Mouse (Mus musculus): ENCODE data around the gene Tcp10a.
"Not testable (repeated sequence)": the region's sequence is repeated elsewhere in the genome, so short reads cannot be mapped to it uniquely, and the experiment has no call there.

Tcp10a gene

DNA sequence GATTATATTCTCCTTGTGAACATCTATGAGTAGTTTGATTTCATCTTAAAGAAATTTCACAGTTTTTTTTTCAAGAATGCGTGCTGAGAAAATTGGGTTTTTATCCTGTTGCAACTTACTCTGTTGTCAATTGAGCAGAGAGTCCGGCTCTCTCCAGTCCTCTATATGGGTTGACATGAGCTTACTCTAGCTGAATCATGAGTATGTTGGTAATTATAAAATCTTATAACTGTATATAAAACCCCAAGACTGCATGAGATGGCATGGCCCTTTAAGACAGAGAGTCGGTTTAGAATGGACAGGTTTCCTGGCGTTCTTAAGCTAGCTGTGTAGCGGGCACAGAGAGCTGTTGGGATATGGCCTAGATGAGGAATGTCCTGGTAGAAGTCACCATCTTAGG, at the start of gene Tcp10a:
Tcp10a (plus strand) TSS at position 301 of the 400 bp plus-strand sequence.
- not testable (repeated sequence) for DNase-seq

DNA sequence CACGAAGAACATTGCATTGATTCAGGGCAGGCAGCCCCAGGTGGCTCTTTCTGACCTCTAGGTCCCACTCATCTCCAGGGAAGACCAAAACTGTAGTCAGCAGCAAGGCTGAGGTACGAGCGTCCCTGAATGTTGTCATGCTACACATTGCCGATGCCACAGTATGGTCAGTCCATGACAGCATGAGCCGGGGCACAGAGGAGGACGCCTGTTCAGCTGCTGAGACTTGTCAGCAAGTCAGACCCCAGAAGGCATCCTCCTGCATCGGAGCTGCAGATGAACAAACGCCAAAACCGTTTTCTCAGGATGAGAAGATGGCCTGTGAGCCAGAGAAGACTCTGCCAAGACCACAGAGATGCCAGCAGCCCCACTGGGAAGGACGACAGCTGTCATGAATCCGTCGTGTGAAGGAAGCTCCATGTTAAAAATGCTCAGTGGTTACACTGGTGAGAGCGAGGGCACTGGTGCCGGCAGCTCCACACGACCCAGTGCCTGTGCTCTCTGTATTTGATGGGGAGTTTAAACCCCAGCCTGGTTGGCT, 45.7 kb upstream of the Tcp10a start:
- DNase-seq, result no peak

DNA sequence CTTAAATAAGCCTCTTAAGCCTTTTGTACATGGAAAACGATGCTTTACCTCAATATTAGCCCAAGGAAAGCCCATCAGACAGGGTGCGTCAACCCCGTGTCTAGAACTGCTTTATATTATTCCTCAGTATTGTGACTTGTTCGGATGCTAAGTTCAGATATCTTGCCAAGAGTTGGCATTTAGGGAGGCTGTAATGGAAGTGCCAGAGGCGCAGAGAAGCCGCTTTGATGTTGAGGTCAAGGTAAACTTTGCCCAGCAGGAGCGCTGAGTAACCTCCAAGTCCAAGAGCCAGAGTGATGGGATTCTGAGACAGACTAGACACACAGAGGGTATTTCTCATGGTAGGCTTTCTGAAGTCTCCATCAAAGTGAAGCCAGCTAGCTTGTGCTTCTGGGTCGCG, 45.2 kb upstream of the Tcp10a start:
- DNase-seq, result no peak

DNA sequence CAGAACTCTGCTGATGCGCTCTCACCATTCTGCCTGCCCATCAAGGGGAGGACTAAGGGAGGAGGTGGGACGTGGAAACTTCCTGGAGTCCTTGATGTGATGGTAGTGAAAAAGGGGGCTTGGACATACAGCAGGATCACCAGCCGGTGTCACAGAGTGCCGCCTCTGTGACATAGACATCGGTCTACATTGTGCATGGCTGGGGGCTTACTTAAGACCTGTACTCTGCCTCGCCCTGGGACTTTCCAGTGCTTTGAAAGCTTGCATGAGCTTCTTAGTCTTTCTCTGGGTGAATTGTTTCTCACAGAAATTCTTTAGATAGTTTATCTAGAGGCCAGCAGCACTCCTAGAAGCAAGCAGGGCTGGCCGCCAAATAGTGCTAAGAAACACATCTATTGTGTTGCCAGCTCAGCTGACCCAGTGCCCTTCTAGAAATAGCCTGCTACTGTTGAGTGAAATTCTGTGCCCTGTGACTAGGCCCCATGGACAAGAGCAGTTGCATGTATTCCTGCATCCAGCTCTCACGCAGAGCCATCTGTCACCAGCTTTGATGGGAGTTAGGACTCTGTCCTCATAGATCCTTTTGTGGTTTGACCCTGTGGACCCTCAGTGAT, 40.0 kb upstream of the Tcp10a start:
- DNase-seq, result no peak

DNA sequence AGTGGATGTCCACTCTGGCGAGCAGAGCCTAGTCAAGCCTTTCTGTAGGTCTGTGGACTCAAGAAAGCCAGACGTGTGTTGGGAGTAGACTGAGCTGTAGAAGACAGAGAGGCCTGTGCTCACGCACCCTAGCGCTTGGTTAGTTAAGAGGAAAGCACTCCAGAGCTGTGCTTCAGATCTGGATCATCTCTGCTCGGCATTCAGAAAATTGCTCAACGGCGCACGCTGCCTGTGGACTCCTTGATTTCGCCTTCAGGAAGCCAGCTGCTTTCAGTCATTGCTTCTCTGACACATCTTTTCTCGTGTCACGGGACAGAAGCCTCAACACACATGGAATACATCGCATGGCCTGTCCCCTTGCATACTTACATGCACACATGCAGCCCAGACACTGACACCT, 39.2 kb upstream of the Tcp10a start:
- no peak for DNase-seq

DNA sequence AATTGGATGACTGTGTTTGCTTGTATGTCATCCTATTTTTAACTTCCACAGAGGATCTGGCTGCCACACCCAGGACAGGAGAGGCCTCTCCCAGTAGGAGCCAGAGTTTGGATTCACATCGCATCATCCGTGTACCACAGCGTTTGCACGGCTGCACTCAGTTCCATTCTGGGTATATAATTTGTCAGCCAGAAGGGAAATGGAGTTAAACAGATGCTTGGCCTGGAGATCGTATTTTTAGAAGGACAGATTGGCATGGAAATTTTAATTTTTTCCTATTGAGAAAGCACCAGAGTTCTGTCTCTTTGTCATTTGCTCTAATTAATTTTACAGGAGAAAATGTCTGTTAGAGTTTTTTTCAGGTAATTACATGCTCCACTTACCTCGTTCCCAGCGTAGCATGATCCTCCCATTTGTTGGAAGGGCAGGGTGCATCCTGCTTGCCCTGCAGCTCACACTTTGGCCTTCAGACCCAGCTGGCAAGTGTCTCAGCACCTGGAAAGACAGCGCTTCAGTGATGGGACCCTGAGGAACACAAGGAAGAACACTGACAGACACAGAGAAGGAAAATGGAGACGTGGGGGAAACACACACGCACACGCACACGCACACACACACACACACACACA, 37.9 kb upstream of the Tcp10a start:
- no peak for DNase-seq

DNA sequence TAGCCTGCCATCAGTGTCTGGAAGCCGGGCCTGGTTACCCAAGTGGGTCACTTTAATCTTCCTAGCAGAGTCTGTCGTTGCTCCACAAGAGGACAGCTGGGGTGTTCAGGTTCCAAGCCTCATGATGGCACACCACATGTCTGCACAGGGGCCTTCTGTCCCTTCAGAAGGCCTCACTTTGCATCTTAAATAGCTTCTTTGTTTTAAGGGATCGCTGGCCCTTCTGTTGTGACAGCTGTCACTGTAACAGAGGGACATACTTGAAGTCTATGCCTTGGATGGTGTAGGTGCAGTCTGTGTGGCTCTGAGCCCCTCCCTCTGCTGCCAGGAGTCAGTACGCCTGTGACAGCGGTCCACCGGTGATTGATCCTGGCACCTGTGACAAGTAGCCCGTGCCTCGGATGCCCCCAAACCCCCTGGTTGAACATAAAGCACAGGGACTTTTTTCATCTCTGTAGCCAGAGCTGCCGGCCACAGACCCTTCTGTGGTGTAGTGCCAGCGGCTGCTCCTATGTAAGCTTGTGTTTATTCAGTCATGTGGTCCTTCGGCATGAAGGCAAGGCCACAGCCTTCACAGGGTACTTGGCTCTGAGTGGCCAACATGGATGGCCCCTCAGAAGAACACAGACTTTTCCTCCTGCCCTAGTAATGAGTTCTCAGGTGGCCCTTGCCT, 32.3 kb upstream of the Tcp10a start:
- no peak for DNase-seq

DNA sequence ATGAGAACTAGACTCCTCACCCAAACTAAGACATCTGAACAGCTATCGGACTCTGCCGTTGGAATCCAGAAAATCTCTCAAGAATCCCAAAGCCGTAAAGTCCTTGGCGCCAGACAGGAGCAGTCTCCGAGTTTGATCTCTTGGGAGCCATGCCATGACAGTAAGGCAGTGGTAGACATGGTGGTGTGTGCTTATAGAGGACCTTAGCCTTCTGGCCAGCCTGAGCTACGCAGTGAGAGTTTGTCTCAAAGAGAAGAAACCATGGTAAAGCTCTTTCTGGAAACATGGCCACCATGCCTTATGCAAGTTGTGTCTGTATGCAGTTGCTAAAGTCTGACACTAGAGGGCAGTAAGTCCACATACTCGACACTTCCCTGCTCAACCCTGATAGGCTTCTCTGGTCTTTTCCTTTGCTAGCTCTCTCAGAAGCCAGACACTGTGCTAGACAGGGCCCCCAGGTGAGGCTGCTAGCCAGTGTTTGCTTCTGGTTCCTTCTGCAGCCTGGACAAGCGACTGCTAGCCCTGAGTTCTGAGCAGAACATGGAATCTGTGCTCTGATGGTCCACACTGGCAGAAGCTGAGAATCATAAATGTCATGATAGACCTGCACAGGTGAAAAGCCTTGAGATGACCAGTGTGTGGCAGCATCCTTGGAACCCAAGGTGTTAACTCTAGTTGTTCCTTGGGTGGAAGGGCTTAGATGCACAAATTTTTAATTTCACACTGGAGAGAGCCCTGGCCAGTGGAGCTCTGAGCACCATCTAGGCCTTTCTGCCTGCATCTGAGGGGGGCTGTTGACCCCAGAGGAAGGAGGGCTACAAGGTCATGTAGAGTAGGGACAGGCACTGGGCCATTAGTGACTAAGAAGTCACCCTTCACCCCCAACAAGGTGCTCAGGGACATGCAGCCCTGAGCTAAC, 17.9 kb upstream of the Tcp10a start:
- DNase-seq, result peak; percentile 24

DNA sequence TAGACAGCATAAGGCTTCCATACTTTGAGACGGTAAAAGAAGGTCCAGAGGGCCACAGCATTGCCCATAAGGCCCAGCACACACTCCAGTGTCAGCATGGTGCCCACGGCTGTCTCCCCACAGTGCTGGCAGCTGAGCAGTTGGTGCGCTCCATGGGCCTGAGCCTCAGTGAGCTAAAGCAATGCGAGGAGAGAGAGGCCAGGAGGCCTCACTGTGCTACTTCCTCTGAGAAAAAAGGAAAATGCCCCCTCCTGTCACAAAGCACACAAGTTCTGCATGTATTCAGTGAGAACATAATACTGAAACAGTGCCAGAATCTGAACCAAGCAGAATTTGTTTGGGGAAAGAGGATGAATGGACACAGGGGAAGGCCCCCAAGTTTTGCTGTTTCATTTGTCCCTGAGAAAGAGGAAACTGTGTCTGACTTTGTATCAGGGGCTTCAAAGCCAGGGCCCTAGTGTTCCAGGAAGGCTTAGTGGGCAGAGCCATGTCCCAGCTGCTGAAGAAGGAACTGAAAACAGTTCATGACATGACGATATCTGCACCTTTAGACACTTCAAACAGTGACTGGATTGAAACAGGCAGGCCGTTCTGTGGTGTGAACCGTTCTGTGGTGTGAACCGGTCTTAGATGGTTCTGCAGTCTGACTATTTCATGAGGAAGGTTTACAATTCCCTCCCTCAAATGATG, 8.6 kb upstream of the Tcp10a start:
- DNase-seq, result not testable (repeated sequence)

DNA sequence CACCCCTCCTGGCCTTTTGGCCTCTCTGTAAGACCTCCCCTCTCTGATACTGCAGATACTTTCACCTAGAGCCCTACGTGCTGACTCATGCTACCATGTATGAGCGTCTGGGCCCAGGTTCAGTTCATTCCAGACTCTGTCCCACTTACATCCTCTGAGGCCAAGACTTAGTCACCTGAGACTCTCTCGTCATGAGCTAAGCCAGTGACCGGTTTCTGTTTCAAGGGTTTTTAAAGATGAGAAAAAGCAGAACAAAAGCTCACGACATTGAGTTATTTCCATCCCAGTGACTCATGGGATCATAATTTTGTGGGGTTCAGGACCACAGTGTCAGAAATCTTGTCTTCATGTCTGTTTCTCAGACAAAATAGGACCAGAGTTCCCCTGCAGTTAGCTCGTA, 4.7 kb upstream of the Tcp10a start:
- DNase-seq, result not testable (repeated sequence)

DNA sequence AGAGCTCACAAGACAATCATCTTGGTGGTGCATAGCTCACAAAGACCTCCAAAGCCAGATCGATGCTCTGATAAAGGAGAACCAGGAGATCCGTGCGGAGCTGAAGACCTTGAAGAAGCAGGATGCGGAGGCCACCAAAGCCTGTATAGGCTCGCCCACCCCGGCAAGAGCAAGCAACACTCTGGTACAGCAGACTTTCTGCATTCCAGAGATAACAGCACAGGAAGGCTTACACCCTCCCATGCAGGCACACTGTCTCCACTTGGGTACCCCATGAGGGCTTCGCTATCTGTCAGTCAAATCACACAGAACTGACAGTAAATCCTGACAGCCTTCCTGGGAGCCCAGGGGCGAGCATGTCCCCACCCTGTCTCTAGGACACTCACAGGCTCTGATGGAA, 2.0 kb downstream of the Tcp10a start:
- not testable (repeated sequence) for DNase-seq

DNA sequence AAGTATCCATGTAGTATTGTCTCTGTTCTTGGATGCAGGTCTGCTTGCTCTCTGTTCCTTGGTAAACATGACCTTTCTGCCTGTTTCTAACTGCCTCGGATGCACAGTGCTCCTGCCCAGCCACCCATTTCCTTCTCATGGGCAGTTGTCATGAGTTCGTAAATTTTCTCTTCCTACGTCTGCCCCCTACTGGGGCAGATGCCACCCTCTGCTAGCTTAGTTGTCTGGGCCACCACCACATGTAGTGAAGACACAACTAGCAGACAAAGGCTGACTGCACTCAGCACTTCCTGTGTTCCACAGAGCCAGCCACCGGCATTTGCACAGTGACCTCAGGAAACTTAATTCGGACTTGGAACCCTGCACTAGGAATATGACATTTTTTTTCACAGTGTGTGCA, 8.3 kb downstream of the Tcp10a start:
- not testable (repeated sequence) for DNase-seq

DNA sequence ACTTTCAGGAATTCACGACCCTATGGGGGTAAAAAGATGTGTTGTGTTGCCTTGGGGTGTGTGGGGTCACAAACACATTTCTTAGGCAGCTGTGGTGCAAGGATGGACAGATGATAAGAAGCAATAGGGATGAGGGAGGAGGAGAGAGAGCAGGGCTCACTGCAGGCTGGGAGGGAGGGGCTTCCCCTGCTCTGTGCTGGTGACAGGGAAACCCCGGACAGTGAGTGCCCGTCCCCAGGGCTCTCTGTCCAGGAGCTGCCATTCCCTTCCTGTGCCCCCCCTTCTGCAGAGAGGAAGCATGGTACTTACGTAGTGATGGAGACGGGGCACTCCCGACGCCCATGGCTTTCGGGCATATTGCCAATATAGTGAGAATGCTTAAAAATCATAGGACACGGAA, 12.9 kb downstream of the Tcp10a start:
- not testable (repeated sequence) for DNase-seq

DNA sequence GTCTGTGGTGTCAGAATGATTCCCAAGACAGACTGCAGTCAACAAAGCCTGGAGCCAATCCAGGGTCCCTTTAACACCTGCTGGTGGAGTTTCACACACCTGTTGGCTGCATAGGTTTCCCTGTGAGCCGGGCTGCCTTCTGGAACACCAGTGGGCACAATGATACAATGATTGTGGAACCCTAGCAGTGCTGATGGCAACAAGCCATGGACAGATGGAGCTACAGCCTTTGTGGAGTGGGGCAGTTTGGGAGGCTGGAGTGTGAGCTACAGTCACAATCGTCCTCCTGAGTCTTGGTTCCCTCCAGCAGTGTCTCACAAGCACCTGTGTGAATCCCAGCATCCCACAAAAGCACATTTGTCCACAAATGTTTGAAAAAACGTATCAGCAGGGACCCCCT, 24.3 kb downstream of the Tcp10a start:
- not testable (repeated sequence) for DNase-seq

DNA sequence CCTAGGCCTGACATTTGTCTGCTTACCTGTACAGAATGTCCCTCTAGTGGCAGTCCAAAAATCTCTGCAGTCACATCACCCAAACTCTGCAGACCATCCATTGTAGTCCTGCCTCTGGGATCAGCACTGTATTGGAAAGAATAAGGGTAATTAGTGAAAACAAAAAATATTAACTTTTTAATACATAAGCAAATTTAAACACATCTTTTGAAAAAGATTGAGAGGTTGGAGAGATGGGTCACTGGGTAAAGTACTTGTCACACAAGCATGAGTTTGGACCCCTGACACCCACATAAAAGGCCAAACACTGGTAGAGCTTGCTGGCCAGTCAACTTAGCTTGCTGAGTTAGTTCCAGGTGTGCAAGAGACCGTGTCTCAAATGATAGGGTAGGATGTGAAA, 28.1 kb downstream of the Tcp10a start, which contains the start of gene Ttll2:
Ttll2 (minus strand) TSS at position 101 of the 400 bp plus-strand sequence.
- not testable (repeated sequence) for DNase-seq

DNA sequence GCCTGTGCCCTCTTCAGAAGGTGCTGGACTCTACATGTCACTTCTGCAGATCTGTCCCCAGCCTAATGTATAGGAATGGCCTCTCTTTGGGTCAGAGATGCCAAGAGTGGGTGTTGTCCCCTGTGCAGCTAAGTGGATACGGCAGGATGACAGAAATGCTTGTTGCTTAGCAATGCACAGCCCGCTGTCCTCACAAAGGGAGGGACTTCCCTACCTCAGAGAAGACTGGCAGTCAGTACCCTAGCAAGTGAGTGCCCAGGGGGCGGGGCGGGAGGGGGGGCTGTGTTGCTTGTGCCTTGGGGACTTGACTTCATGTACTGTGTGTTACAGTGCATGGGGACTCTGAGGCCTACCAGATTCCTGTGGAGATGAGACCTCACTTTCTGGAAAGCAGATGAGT, 35.4 kb downstream of the Tcp10a start:
- DNase-seq, result not testable (repeated sequence)

DNA sequence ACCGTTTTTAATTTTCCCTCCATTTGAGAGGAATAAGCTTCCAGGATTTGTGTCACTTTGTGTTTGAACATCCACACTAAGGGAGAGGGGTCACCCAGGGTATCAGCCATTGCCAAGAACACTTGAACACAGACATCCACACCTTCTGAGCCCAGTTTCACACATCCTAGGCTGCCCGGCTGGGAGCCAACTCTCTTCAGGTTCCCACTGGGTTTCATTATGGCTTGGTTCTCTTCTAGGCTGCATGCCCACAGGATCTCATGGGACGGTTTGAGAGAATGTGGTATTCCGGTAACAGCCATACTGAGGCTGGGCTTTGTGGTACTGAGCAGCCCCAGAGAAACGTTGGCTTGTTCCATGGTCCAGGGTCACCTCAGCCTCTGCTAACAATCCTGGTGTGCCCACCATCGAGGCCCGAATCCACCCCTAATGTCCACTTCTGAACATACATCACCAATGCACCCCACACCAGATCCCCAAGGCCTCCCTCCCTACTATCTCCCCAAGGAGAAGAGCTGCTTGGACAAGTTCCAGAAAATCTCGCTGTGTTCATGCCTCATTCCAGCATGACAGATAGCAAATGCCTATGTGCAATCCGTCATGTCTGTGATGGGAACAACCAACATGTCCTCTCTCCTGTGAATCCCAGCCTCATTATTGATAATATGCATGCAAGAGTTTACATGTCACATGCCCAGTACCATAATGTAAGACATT, 36.5 kb downstream of the Tcp10a start:
- DNase-seq, result not testable (repeated sequence)

DNA sequence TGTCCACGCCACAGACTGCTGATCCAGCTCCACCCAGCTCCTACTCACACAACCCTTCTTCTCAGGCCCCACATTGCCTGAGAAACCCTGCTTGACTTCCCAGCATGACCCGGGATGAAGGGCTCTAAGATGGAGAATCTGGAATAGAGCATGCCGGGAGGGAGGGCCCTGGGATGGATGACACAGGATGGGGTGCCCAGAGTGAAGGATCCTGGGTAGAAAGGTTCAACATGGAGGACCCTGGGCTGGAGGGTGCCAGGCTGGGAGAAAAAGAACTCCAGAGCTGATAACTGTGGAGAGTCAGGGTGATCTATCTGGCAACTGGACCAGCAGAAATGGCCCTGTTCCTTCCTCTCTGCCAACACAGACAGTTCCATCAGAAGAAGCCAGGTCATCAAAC, 41.2 kb downstream of the Tcp10a start:
- not testable (repeated sequence) for DNase-seq

DNA sequence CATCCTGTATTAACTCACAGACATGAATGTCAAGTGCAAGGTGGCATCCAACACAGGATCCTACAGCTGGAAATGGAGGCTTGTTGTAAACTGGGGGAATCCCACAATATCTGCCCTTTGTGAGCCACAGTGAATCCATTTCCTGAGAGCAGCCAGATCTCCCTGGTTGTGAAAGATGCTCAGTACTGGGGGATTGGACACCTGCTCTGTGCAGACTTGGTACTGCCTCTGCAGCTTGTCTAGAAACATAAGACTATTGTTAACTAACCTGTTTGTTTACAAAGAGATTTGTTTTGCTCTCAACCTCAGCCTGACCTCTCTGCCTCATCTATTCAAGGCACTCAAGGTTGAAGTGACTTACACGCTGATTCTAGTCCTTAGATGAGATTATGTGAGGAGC, 41.8 kb downstream of the Tcp10a start:
- not testable (repeated sequence) for DNase-seq

DNA sequence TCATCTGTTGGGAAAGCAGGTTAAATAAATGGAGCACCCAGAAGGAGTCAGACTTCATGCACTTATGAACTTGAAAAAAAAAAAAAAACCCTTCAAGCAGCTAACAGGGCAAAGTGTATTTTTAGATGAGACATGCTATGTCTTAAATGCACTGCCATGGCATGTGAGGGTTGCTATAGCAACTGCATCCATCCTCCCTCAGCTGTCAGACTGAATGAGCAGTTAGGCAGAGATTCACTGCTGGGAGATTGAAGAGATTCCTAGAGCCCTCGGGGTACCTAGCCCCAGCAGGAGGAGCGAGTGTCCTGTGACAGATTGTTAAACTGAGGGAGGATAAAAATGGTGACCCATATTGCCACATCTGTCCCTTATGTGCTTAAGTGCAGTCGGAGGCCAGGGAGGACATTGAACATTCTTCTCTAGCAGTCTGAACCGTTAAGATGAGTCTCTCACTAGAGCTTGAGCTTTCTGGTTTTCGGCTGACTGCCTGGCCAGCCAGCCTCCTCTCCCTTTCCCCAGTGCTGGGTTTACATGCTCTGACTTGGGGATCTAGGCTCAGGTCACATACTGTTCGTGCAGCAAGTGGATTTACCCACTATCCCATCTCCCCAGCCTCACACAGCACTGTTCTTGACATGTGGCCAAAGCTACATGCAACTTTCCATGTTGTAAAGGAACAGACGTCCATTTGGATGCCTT, 42.4 kb downstream of the Tcp10a start:
- DNase-seq, result not testable (repeated sequence)

DNA sequence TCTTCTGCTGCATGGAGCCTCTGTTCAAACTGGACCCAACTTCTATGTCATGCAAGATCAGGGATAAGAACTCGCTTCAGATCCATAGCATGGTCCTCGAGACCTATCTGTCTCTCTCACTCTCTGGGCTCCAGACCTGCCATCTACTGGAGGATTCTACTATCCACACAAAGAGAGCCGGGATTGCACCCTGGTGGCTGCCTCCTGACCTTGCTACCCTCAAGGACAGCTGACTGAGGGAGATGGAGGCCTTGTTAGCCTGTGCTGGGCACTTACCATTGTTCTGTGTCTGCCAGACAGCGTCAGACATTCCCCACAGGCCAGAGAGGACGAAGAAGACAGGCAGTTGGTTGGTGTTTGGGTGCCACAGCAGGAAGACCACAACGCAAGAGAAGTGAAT, 45.0 kb downstream of the Tcp10a start:
- DNase-seq, result not testable (repeated sequence)
